Mouse (Mus musculus): ENCODE results near the gene Fbxl7. TPM values are rescaled to one million over a fixed set of nuclear protein-coding genes. Genes with fewer than 3 reads are reported as not detected.

The Fbxl7 gene
- total and polyA plus RNA-seq, 2 experiments from 2014 or later = 4.8 to 13.6 TPM

DNA sequence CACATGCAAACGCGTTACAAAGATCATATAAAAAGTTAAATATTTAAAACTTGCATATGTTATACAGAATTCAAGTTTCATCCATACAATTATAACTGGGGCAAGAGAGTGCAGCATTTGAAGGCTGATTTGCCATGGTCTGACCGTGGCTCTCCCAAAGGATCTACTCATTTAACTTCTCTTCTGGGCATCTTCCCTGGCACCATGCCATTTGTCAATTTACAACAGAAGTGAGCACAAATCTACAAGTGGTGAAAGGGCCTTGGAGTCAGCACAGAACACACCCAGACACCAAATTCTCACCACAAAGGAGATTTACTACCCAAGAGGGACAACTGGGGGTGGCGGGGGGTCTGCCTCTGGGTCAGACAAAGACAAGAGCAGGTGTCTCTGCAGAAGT, 64.2 kb downstream of the Fbxl7 start:
- H3K27ac ChIP-seq = no peak overlapping the region
- no peak for TF ChIP-seq CTCF (IDR thresholded peaks at IDR 0.05; ENCODE audit: low read depth)
- DNase-seq (ENCODE audit: low spot score) (no peak), ATAC-seq (no peak)
- no peaks in the 10 kb centered on the region for H3K27me3 ChIP-seq (ENCODE audit: insufficient read depth, low read length)
- H3K36me3 ChIP-seq (ENCODE audit: insufficient read depth, low read length) = no peaks in the 10 kb centered on the region
- H3K4me3 ChIP-seq (ENCODE audit: low read length) = no peak overlapping the region
- 80% methylated on average over 4 of the region's 4 CpGs for WGBS
- no peaks in the 10 kb centered on the region for H3K4me1 ChIP-seq (ENCODE audit: insufficient read depth, low read length)
- no peaks in the 10 kb centered on the region for H3K9me3 ChIP-seq (ENCODE audit: low read length)
- no peak overlapping the region for H3K4me2 ChIP-seq (ENCODE audit: low read depth, low read length)
- no peak overlapping the region for H3K9ac ChIP-seq (replicated peaks; ENCODE audit: low read length)

DNA sequence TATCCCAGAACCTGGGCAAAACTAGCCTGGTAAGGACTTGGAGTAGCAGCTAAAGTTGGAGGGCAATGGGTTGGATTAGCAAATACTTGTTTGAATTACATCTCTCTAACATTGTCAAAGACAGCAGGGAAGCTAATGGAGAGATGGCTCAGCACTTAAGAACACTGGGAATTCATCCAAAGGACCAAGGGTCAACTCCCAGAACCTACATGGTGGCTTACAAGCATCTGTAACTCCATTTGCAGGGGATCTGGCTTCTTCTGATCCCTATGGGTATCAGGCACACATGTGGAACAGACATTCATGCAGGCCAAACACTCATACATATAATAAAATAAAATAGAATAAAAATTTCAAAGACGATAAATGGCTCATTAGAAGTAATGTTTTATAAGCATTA, 78.4 kb downstream of the Fbxl7 start:
- Histone ChIP-seq H3K9ac (replicated peaks; ENCODE audit: low read length) (no peak overlapping the region), H3K4me3 (ENCODE audit: low read length) (no peak overlapping the region), H3K27me3 (ENCODE audit: insufficient read depth, low read length) (no peaks in the 10 kb centered on the region), H3K4me2 (ENCODE audit: low read depth, low read length) (no peak overlapping the region), H3K9me3 (ENCODE audit: low read length) (no peaks in the 10 kb centered on the region), H3K36me3 (ENCODE audit: insufficient read depth, low read length) (no peaks in the 10 kb centered on the region), H3K27ac (no peak overlapping the region), H3K4me1 (ENCODE audit: insufficient read depth, low read length) (no peaks in the 10 kb centered on the region)
- DNase-seq (ENCODE audit: low spot score) (no peak), ATAC-seq (no peak)
- 98% methylated on average over 1 of the region's 1 CpGs for WGBS
- no peak for TF ChIP-seq CTCF (IDR thresholded peaks at IDR 0.05; ENCODE audit: low read depth)

DNA sequence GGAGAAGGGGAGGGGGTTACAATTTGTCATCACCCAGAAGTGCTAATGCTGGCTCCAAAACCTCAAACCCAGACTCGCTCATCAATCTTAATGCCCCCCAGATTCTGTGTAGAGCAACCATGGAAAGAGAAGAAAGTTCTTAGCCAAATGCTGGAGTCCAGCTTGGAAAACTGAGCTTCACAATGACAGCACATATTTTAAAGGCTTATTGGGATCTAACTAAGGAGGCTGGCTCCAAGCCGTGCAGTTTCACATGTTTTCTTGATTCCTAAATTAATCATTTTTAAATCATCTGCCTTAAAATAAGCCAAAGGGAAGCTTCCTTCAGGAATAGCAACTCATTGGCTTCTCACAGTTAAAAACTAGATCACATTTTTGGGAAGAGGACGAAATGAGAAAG, 82.5 kb downstream of the Fbxl7 start:
- Histone ChIP-seq H3K4me3 (ENCODE audit: low read length) (no peak overlapping the region), H3K4me2 (ENCODE audit: low read depth, low read length) (no peak overlapping the region), H3K27ac (no peak overlapping the region), H3K4me1 (ENCODE audit: insufficient read depth, low read length) (no peaks in the 10 kb centered on the region), H3K27me3 (ENCODE audit: insufficient read depth, low read length) (no peaks in the 10 kb centered on the region), H3K36me3 (ENCODE audit: insufficient read depth, low read length) (no peaks in the 10 kb centered on the region), H3K9me3 (ENCODE audit: low read length) (no peaks in the 10 kb centered on the region), H3K9ac (replicated peaks; ENCODE audit: low read length) (no peak overlapping the region)
- ATAC-seq (no peak), DNase-seq (ENCODE audit: low spot score) (no peak)
- TF ChIP-seq CTCF (IDR thresholded peaks at IDR 0.05; ENCODE audit: low read depth) = no peak
- WGBS = 63% methylated on average over 3 of the region's 3 CpGs

DNA sequence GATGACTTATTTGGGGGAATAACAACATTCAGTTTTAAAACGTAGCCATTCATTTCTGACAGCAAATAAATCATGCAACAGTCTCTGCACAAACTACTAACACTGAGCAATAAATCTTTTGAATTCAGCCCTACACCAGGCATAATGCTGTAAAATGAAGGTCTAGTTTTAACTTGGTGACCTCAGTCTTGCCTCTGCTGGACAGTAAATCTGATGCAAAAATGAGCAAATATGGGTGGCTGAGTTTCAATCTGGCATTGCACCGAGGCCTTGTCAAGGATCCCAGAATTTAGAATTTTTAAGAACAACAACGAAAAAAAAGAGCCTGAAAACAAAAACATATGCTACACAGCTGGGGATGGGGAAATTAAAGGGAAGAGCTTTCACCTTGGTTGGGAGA, 85.8 kb downstream of the Fbxl7 start:
- Histone ChIP-seq H3K4me1 (ENCODE audit: insufficient read depth, low read length) (no peaks in the 10 kb centered on the region), H3K9me3 (ENCODE audit: low read length) (no peaks in the 10 kb centered on the region), H3K4me3 (ENCODE audit: low read length) (no peak overlapping the region), H3K4me2 (ENCODE audit: low read depth, low read length) (no peak overlapping the region), H3K27me3 (ENCODE audit: insufficient read depth, low read length) (no peaks in the 10 kb centered on the region), H3K27ac (no peak overlapping the region), H3K9ac (replicated peaks; ENCODE audit: low read length) (no peak overlapping the region), H3K36me3 (ENCODE audit: insufficient read depth, low read length) (no peaks in the 10 kb centered on the region)
- 67% methylated on average over 3 of the region's 3 CpGs for WGBS
- ATAC-seq = no peak
- DNase-seq (ENCODE audit: low spot score) = no peak
- no peak for TF ChIP-seq CTCF (IDR thresholded peaks at IDR 0.05; ENCODE audit: low read depth)

DNA sequence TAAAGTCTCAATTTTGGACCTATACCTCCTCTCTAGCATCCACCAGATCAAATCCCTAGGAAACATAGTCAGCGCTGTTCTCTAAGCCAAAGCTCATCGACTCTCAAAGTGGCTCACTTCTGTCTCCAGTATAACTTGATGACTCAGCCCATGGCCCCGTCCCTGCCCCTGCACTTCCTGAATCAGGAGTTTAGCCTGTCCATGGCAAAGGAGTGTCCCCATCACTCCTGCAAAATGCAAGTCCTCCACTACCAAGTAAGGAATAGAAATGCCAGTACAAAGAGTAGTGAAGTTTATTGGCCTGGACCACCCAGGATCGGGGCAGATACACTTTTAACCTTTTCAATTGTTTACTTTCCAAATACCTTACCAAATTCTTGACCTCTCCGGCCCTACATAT, 91.3 kb downstream of the Fbxl7 start:
- Histone ChIP-seq H3K9me3 (ENCODE audit: low read length) (no peaks in the 10 kb centered on the region), H3K27ac (no peak overlapping the region), H3K9ac (replicated peaks; ENCODE audit: low read length) (no peak overlapping the region), H3K4me3 (ENCODE audit: low read length) (no peak overlapping the region), H3K4me2 (ENCODE audit: low read depth, low read length) (no peak overlapping the region), H3K36me3 (ENCODE audit: insufficient read depth, low read length) (no peaks in the 10 kb centered on the region), H3K4me1 (ENCODE audit: insufficient read depth, low read length) (no peaks in the 10 kb centered on the region), H3K27me3 (ENCODE audit: insufficient read depth, low read length) (no peaks in the 10 kb centered on the region)
- TF ChIP-seq CTCF (IDR thresholded peaks at IDR 0.05; ENCODE audit: low read depth) = no peak
- no peak for ATAC-seq
- WGBS = 84% methylated on average over 5 of the region's 5 CpGs
- no peak for DNase-seq (ENCODE audit: low spot score)

DNA sequence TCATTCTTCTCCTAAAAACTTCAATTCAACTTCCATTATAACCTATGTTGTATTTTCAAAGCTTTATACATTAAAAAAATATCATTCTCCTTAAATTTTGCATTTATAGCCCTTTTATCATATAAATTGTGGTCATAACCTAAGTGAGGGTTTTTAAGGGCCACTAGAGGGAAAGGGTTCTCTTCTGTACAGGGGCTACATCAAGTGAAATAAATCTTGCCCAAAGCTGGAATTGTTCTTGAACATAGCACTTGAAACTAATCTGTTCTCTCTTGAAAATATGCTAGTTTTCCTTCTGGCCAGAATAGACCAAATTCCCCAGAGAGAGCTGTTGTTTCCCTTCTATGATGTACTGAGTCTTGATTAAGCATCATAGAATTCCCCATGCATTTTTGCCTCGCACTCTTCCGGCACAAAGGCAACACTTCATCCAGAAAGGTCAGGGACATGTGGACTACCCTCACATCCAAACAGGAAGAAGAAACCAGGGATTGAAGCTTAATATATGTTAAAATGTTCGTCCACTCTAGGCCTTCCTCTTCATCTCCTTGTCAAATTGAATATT, 95.8 kb downstream of the Fbxl7 start:
- TF ChIP-seq CTCF (IDR thresholded peaks at IDR 0.05; ENCODE audit: low read depth) = no peak
- Histone ChIP-seq H3K4me1 (ENCODE audit: insufficient read depth, low read length) (0 out of 2 replicates have a peak, but pooled peaks cover 7% of the 10 kb centered on the region), H3K9ac (replicated peaks; ENCODE audit: low read length) (no peak overlapping the region), H3K36me3 (ENCODE audit: insufficient read depth, low read length) (no peaks in the 10 kb centered on the region), H3K27me3 (ENCODE audit: insufficient read depth, low read length) (no peaks in the 10 kb centered on the region), H3K4me3 (ENCODE audit: low read length) (no peak overlapping the region), H3K27ac (no peak overlapping the region), H3K9me3 (ENCODE audit: low read length) (no peaks in the 10 kb centered on the region), H3K4me2 (ENCODE audit: low read depth, low read length) (no peak overlapping the region)
- ATAC-seq (no peak), DNase-seq (ENCODE audit: low spot score) (no peak)
- WGBS = 88% methylated on average over 3 of the region's 3 CpGs

DNA sequence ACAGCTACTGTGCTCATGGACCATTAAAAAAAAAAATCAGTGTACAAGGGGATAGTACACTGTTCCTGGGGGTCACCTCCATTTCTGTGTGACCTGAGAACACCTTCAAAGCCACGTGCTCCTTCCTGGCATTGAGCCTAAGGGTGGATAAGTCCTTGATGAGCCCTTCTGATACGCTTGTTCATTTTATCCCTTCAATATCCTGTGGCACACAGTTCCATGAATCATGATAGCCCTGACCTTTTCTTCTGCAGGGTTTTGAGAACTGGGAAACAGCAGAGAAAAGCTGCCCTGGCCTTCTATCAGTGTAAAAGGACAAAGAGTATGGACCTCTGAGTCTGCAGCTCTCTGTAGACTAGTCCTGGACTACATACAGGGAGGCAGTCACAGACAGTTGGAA, 99.4 kb downstream of the Fbxl7 start:
- peak overlapping the region; percentile 36; the same call in 1 of the 2 replicates for H3K27ac ChIP-seq
- H3K9ac ChIP-seq (replicated peaks; ENCODE audit: low read length) = no peak overlapping the region
- H3K36me3 ChIP-seq (ENCODE audit: insufficient read depth, low read length) = no peaks in the 10 kb centered on the region
- no peak overlapping the region for H3K4me2 ChIP-seq (ENCODE audit: low read depth, low read length)
- no peak overlapping the region for H3K4me3 ChIP-seq (ENCODE audit: low read length)
- DNase-seq (ENCODE audit: low spot score) (peak; percentile 34), ATAC-seq (peak; percentile 70)
- no peaks in the 10 kb centered on the region for H3K9me3 ChIP-seq (ENCODE audit: low read length)
- no peak for TF ChIP-seq CTCF (IDR thresholded peaks at IDR 0.05; ENCODE audit: low read depth)
- 39% methylated on average over 2 of the region's 2 CpGs for WGBS
- H3K4me1 ChIP-seq (ENCODE audit: insufficient read depth, low read length) = 0 out of 2 replicates have a peak, but pooled peaks cover 7% of the 10 kb centered on the region
- no peaks in the 10 kb centered on the region for H3K27me3 ChIP-seq (ENCODE audit: insufficient read depth, low read length)
